Mouse (Mus musculus): ENCODE data around the gene Serpinb12. TPM values are rescaled to one million over a fixed set of nuclear protein-coding genes. Genes with fewer than 3 reads are reported as not detected.
"Not testable (repeated sequence)": the region's sequence is repeated elsewhere in the genome, so short reads cannot be mapped to it uniquely, and the experiment has no call there.

The Serpinb12 gene
- polyA plus RNA-seq (2014; fragmentation: Nextera tagmentation; extraction: Ambion mirVana) = 0.12 TPM in 1 of 2 replicates, not detected in the other

DNA sequence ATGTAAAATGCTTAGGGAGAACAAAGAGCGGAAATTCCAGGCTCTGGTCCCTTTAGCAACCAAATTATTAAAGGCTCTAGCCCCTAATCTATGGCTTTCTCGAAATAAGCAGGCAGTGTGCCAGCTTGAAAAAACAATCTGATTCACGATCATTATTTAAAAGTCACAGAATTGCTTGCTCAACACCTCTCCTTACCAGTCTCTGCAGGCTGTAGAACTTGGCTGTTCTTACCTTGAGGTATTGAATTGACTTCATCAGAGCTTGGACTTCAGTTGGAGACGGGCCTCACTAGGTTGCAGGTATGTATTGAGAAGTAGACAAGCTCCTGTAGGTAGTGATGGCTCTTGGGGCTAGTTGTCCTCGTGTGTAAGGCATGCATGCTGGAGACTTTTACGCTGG is at the start of gene Serpinb12:
Gene Serpinb12, plus strand, starts transcription at position 185 of the 400 bp plus-strand sequence.
- Histone ChIP-seq H3K4me1 (replicated peaks; ENCODE audit: control insufficient read depth, insufficient read depth, low read length) (no peaks in the 10 kb centered on the region), H3K9me3 (ENCODE audit: control insufficient read depth, low read length) (no peaks in the 10 kb centered on the region), H3K4me2 (replicated peaks) (no peak within 1 kb of the TSS), H3K36me3 (replicated peaks; ENCODE audit: control insufficient read depth, insufficient read depth) (no peaks in the 10 kb centered on the region), H3K4me3 (replicated peaks; ENCODE audit: low read length) (no peak within 1 kb of the TSS), H3K27ac (no peak within 1 kb of the TSS), H3K9ac (no peak within 1 kb of the TSS), H3K27me3 (ENCODE audit: control insufficient read depth, insufficient read depth, low read length) (no peaks in the 10 kb centered on the region)
- DNase-seq (ENCODE audit: low spot score) (no peak), ATAC-seq (ENCODE audit: low FRiP score) (no peak)
- WGBS = 85% methylated on average over 6 of the region's 6 CpGs

DNA sequence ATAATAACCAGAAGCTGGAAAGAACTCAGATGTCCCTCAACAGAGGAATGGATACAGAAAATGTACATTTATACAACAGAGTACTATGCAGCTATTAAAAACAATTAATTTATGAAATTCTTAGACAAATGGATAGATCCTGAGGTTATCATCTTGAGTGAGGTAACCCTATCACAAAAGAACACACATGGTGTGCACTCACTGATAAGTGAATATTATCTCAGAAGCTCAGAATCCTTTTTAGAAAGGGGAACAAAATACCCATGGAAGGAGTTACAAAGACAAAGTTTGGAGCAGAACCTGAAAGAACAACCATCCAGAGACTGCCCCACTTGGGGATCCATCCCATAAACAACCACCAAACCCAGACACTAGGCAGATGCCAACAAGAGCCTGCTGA is 39.1 kb upstream of the Serpinb12 start:
- H3K4me1 ChIP-seq (replicated peaks; ENCODE audit: control insufficient read depth, insufficient read depth, low read length); ATAC-seq (ENCODE audit: low FRiP score); H3K9me3 ChIP-seq (ENCODE audit: control insufficient read depth, low read length); H3K9ac ChIP-seq; H3K36me3 ChIP-seq (replicated peaks; ENCODE audit: control insufficient read depth, insufficient read depth); H3K4me2 ChIP-seq (replicated peaks); H3K27ac ChIP-seq; H3K4me3 ChIP-seq (replicated peaks; ENCODE audit: low read length); H3K27me3 ChIP-seq (ENCODE audit: control insufficient read depth, insufficient read depth, low read length); DNase-seq (ENCODE audit: low spot score): not testable (repeated sequence)

DNA sequence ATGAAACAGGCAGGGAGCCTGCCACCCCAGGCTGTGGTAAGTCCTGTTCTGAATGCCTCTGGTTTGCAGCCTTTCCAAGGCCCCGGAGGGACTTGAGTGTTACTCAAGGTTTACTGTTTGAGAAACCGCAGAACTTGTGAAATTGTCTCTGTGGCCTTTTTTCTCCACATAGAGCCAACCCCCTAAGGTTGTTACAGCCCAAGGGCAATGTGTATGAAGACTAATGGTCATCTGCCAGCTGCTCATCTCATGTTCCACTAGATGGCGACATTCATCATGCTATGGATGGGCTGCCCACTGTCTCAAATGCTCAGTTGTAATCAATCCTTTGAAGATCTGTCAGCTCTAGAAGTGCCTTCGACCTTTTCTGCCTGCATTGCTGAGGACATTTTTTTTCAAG is 32.8 kb upstream of the Serpinb12 start:
- no peaks in the 10 kb centered on the region for H3K27me3 ChIP-seq (ENCODE audit: control insufficient read depth, insufficient read depth, low read length)
- DNase-seq (ENCODE audit: low spot score) = peak; percentile 32
- no peaks in the 10 kb centered on the region for H3K9me3 ChIP-seq (ENCODE audit: control insufficient read depth, low read length)
- no peak overlapping the region for H3K4me2 ChIP-seq (replicated peaks)
- no peak overlapping the region for H3K9ac ChIP-seq
- 32% methylated on average over 4 of the region's 4 CpGs for WGBS
- no peak overlapping the region for H3K27ac ChIP-seq
- H3K4me3 ChIP-seq (replicated peaks; ENCODE audit: low read length) = no peak overlapping the region
- H3K36me3 ChIP-seq (replicated peaks; ENCODE audit: control insufficient read depth, insufficient read depth) = no peaks in the 10 kb centered on the region
- no peak for ATAC-seq (ENCODE audit: low FRiP score)
- no peaks in the 10 kb centered on the region for H3K4me1 ChIP-seq (replicated peaks; ENCODE audit: control insufficient read depth, insufficient read depth, low read length)

DNA sequence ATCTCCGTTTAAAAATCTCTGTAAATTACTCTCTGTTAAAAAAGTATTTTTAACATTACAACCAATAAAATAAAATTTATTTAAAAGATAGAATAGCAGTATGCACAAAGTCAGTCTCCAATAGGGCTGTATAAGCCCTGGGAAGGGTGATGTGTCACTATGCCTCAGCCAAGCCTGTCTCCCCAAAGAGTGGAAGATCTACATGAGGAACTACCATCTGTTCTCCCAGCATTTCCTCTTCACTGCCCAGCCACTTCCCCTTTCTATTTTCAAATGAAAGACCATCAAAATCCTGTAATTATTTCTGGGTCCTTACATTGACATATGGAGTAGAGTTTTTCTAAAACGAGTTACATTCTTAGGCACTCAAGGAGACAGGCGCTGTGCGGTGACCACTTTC is 2.3 kb upstream of the Serpinb12 start:
- 89% methylated on average over 4 of the region's 4 CpGs for WGBS
- H3K4me2 ChIP-seq (replicated peaks) = no peak overlapping the region
- H3K36me3 ChIP-seq (replicated peaks; ENCODE audit: control insufficient read depth, insufficient read depth) = no peaks in the 10 kb centered on the region
- H3K9me3 ChIP-seq (ENCODE audit: control insufficient read depth, low read length) = no peaks in the 10 kb centered on the region
- DNase-seq (ENCODE audit: low spot score) (no peak), ATAC-seq (ENCODE audit: low FRiP score) (no peak)
- no peaks in the 10 kb centered on the region for H3K27me3 ChIP-seq (ENCODE audit: control insufficient read depth, insufficient read depth, low read length)
- H3K27ac ChIP-seq = no peak overlapping the region
- no peak overlapping the region for H3K4me3 ChIP-seq (replicated peaks; ENCODE audit: low read length)
- H3K9ac ChIP-seq = no peak overlapping the region
- no peaks in the 10 kb centered on the region for H3K4me1 ChIP-seq (replicated peaks; ENCODE audit: control insufficient read depth, insufficient read depth, low read length)

DNA sequence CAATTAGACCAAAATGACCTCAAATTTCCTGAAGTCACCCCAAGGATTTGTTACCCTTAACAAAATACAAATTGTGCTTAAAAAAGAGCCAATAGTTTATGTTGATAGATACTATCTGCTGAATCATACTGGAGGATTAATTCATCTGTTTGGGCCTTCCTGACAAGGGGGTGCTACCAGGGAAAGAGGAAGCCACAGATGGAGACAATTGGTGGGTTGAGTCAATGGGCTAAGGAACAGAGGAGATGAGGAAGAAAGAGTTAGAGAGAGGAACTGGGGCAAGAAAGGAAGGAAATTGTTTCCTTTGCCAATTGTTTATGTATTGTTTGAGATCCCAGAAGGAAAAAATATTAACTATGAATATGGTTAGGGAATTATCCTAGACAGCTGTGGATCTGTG is 591 bp upstream of the Serpinb12 start:
- H3K9me3 ChIP-seq (ENCODE audit: control insufficient read depth, low read length) = no peaks in the 10 kb centered on the region
- no peak for ATAC-seq (ENCODE audit: low FRiP score)

DNA sequence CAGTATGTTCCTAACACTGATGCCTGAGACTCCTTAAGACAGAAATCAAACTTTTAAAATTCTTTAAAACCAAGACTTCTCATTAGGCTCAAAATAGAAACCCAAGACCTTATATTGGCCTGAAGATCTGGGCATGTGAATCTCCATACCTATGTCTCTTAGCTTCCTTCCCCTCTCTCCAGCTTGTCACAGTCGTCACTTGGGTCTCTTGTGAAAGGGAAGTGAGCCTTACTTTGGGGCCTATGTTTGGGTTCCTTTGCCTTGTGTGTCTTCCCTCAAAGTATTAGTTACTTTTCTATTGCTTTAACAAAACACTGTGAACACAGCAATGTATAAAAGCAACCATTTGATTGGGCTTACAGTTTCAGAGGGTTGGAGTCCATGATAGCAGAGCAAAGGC is 13.0 kb downstream of the Serpinb12 start:
- 93% methylated on average over 1 of the region's 1 CpGs for whole genome bisulfite sequencing
- Histone ChIP-seq H3K4me2 (replicated peaks) (no peak overlapping the region), H3K27me3 (ENCODE audit: control insufficient read depth, insufficient read depth, low read length) (no peaks in the 10 kb centered on the region), H3K4me3 (replicated peaks; ENCODE audit: low read length) (no peak overlapping the region), H3K9me3 (ENCODE audit: control insufficient read depth, low read length) (no peaks in the 10 kb centered on the region), H3K36me3 (replicated peaks; ENCODE audit: control insufficient read depth, insufficient read depth) (no peaks in the 10 kb centered on the region), H3K4me1 (replicated peaks; ENCODE audit: control insufficient read depth, insufficient read depth, low read length) (no peaks in the 10 kb centered on the region), H3K9ac (no peak overlapping the region), H3K27ac (no peak overlapping the region)
- DNase-seq (ENCODE audit: low spot score) (no peak), ATAC-seq (ENCODE audit: low FRiP score) (no peak)

More for the DNA sequence above, 591 bp upstream of the Serpinb12 start:
- Histone ChIP-seq H3K4me3 (replicated peaks; ENCODE audit: low read length) (no peak overlapping the region), H3K27me3 (ENCODE audit: control insufficient read depth, insufficient read depth, low read length) (no peaks in the 10 kb centered on the region), H3K27ac (no peak overlapping the region), H3K4me1 (replicated peaks; ENCODE audit: control insufficient read depth, insufficient read depth, low read length) (no peaks in the 10 kb centered on the region), H3K9ac (no peak overlapping the region), H3K36me3 (replicated peaks; ENCODE audit: control insufficient read depth, insufficient read depth) (no peaks in the 10 kb centered on the region), H3K4me2 (replicated peaks) (no peak overlapping the region)
- no peak for DNase-seq (ENCODE audit: low spot score)

DNA sequence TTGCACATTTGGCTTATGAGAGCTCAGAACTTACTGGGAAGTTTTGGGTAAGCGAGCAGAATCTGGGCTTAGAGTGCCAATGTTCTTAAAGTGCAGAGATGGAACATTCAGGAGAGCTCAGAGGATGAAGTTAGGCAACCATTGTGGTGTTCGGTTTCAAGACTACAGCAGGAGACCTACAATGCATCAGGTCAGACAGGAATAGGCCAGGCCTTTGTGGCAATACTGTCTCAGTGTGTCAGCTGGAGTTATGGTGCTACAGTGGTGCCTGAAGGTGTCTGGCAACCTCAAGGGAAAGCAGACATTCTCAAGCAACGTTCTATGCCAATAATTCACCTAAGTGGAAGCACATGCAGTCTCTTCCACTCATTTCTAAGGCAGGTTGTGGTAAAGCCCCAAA is 25.7 kb downstream of the Serpinb12 start:
- no peak overlapping the region for H3K27ac ChIP-seq
- no peak overlapping the region for H3K9ac ChIP-seq
- H3K4me1 ChIP-seq (replicated peaks; ENCODE audit: control insufficient read depth, insufficient read depth, low read length) = no peaks in the 10 kb centered on the region
- H3K27me3 ChIP-seq (ENCODE audit: control insufficient read depth, insufficient read depth, low read length) = no peaks in the 10 kb centered on the region
- no peak overlapping the region for H3K4me2 ChIP-seq (replicated peaks)
- H3K36me3 ChIP-seq (replicated peaks; ENCODE audit: control insufficient read depth, insufficient read depth) = no peaks in the 10 kb centered on the region
- WGBS = 82% methylated on average over 3 of the region's 3 CpGs
- no peak overlapping the region for H3K4me3 ChIP-seq (replicated peaks; ENCODE audit: low read length)
- no peaks in the 10 kb centered on the region for H3K9me3 ChIP-seq (ENCODE audit: control insufficient read depth, low read length)
- ATAC-seq (ENCODE audit: low FRiP score) (no peak), DNase-seq (ENCODE audit: low spot score) (no peak)

DNA sequence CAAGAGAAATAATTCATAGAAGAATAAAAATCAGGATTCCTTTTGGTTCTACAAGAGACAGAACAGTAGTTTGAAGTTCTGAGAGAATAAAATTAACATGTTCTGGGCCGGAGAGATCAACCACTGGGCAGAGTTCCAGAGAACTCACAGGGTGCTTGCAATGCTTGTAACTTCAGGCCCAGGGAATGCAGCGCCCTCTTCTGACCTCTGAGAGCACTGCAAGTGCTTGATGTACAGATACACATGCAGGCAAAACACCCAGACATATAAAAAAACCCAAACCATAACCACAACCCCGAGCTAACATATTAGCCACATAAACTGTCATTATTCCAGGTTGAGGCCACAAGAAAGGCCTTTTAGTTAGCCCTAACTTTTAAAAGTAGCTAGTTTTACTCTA is 26.8 kb downstream of the Serpinb12 start:
- H3K27ac ChIP-seq = no peak overlapping the region
- H3K9ac ChIP-seq = no peak overlapping the region
- DNase-seq (ENCODE audit: low spot score) = no peak
- no peaks in the 10 kb centered on the region for H3K27me3 ChIP-seq (ENCODE audit: control insufficient read depth, insufficient read depth, low read length)
- 39% methylated on average over 3 of the region's 3 CpGs for WGBS
- H3K9me3 ChIP-seq (ENCODE audit: control insufficient read depth, low read length) = no peaks in the 10 kb centered on the region
- no peak for ATAC-seq (ENCODE audit: low FRiP score)
- no peaks in the 10 kb centered on the region for H3K4me1 ChIP-seq (replicated peaks; ENCODE audit: control insufficient read depth, insufficient read depth, low read length)
- H3K4me2 ChIP-seq (replicated peaks) = no peak overlapping the region
- no peaks in the 10 kb centered on the region for H3K36me3 ChIP-seq (replicated peaks; ENCODE audit: control insufficient read depth, insufficient read depth)
- H3K4me3 ChIP-seq (replicated peaks; ENCODE audit: low read length) = no peak overlapping the region

DNA sequence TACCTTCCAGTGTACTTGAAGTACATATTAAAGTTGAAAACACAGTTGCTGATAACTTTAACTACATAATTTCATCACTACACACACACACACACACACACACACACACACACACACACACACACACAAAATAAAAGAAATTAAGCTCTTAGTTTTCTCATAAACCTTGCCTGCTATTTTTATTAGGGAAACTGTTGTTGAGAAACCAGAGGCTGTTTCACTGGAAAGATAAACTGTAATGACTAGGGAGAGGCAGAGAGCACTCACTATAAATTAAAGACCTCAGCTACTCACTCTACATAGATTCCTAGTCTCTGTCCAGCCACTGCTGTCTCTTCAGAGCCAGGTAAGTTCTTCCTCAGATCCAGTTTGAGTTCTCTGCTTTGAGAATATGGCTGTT is 46.4 kb downstream of the Serpinb12 start, which contains the start of gene Serpinb13:
Gene Serpinb13, plus strand, starts transcription at position 301 of the 400 bp plus-strand sequence.
- no peaks in the 10 kb centered on the region for H3K9me3 ChIP-seq (ENCODE audit: control insufficient read depth, low read length)
- no peak for ATAC-seq (ENCODE audit: low FRiP score)

DNA sequence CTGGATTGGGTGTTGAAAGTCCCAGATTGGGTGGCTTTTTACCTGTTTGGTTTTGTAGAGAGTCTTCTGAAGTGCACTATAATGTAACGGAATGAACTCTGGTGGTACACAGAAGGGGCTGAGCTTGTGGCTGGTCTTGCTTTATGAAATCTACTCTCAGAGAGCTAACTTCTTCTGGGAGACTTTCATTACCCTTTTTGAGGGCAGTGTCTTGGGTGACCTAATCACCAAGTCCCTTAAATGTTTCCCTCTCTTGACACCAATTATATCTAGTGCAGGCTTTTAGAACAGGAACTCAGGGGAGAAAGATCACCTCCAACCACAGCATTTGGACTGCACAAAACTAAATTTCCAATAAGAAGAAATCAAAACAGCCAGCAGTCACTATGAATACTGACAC is 48.8 kb downstream of the Serpinb12 start:
- no peak overlapping the region for H3K9ac ChIP-seq
- no peaks in the 10 kb centered on the region for H3K4me1 ChIP-seq (replicated peaks; ENCODE audit: control insufficient read depth, insufficient read depth, low read length)
- WGBS = 94% methylated on average over 1 of the region's 1 CpGs
- no peaks in the 10 kb centered on the region for H3K27me3 ChIP-seq (ENCODE audit: control insufficient read depth, insufficient read depth, low read length)
- no peaks in the 10 kb centered on the region for H3K36me3 ChIP-seq (replicated peaks; ENCODE audit: control insufficient read depth, insufficient read depth)
- DNase-seq (ENCODE audit: low spot score) (no peak), ATAC-seq (ENCODE audit: low FRiP score) (no peak)
- no peak overlapping the region for H3K27ac ChIP-seq
- no peak overlapping the region for H3K4me3 ChIP-seq (replicated peaks; ENCODE audit: low read length)
- no peaks in the 10 kb centered on the region for H3K9me3 ChIP-seq (ENCODE audit: control insufficient read depth, low read length)
- H3K4me2 ChIP-seq (replicated peaks) = no peak overlapping the region

More for the DNA sequence above, 46.4 kb downstream of the Serpinb12 start, which contains the start of gene Serpinb13:
- no peak within 1 kb of the TSS for H3K9ac ChIP-seq
- no peaks in the 10 kb centered on the region for H3K27me3 ChIP-seq (ENCODE audit: control insufficient read depth, insufficient read depth, low read length)
- H3K36me3 ChIP-seq (replicated peaks; ENCODE audit: control insufficient read depth, insufficient read depth) = no peaks in the 10 kb centered on the region
- no peak within 1 kb of the TSS for H3K4me3 ChIP-seq (replicated peaks; ENCODE audit: low read length)
- H3K27ac ChIP-seq = no peak within 1 kb of the TSS
- no peak within 1 kb of the TSS for H3K4me2 ChIP-seq (replicated peaks)
- DNase-seq (ENCODE audit: low spot score) = no peak
- no peaks in the 10 kb centered on the region for H3K4me1 ChIP-seq (replicated peaks; ENCODE audit: control insufficient read depth, insufficient read depth, low read length)

Data from hindbrain, embryonic 14.5 days (tissue).